Mouse (Mus musculus) G1E (cell line): ENCODE data around the gene Krt15.

ENCODE experiments used
- CTCF ChIP-seq: IDR thresholded peaks from 2 replicates; pipeline ENCODE4 v1.5.1; 2012; ENCODE audit warnings: low read depth, low read length, inconsistent platforms, mixed read lengths
- GATA1 ChIP-seq: IDR thresholded peaks from 2 replicates; pipeline ENCODE4 v1.6.1; 2012; ENCODE audit warnings: borderline replicate concordance, low read length, inconsistent platforms, mixed read lengths

- TF ChIP-seq CTCF (no peak), GATA1 (no peak)
Observed at GRCm38 (mm10) chr11:100140966-100141365, 5.2 kb upstream of the Krt15 start.
